Comparison of ENCODE assay signal across 19 mouse cellular contexts in the genomic region with DNA sequence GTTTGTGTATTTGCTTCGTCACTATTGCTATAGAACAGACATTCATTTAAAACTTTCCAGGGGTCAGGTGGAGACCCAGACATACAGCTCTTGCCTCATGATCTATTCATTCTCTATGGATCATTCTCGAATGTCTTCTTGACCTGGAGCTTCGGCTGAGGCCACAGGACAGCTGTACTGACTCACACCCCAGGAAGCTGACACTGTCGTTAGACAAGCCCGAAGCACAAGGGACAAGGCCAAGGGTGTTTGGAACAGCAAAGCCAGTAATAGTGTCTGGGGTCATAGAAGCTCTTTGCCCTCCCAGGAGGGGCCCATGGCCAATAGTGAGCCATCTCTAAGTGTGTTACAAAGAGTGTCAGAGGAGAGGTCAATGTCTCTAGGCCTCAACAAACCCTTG.
"Had no signal": no experiment of that assay in that cellular context is flagged by ENCODE, and none has a peak within 500 bp of the region (broad histone marks: within the 10 kb centered on the region; RNA-seq: fewer than 3 reads in every experiment).

No protein-coding gene starts in this region.

- H3K4me2 ChIP-seq: lung, embryonic 15.5 days; midbrain, embryonic 12.5 days; neural tube, embryonic 13.5 days; neural tube, embryonic 15.5 days had no signal

- H3K4me1 ChIP-seq: lung, embryonic 15.5 days; midbrain, embryonic 12.5 days; neural tube, embryonic 13.5 days; neural tube, embryonic 15.5 days had no signal

- ATAC-seq: midbrain, embryonic 16.5 days had no signal

- H3K9ac ChIP-seq: liver, embryonic 14.5 days; lung, embryonic 15.5 days; midbrain, embryonic 12.5 days; neural tube, embryonic 13.5 days; neural tube, embryonic 15.5 days had no signal

- H3K9me3 ChIP-seq: lung, embryonic 15.5 days; midbrain, embryonic 10.5 days; midbrain, embryonic 12.5 days; neural tube, embryonic 13.5 days; neural tube, embryonic 15.5 days had no signal

- H3K4me3 ChIP-seq: lung, embryonic 15.5 days; midbrain, embryonic 10.5 days; midbrain, embryonic 12.5 days; neural tube, embryonic 13.5 days; neural tube, embryonic 15.5 days had no signal

- DNase-seq: lung, adult 18-20 months; lung, postnatal 10 days; lung, postnatal 4 days; midbrain, embryonic 14.5 days; retina, postnatal 1 day; right cerebral cortex, adult 18-20 months; right cerebral cortex, postnatal 25 days; right cerebral cortex, postnatal 4 days; spleen, adult 18-20 months; thymus, adult 18-20 months; thymus, postnatal 14 days; thymus, postnatal 36 days had no signal

- H3K27me3 ChIP-seq: lung, embryonic 15.5 days; midbrain, embryonic 12.5 days; neural tube, embryonic 13.5 days; neural tube, embryonic 15.5 days had no signal

- H3K27ac ChIP-seq: liver, embryonic 14.5 days; lung, embryonic 15.5 days; midbrain, embryonic 10.5 days; midbrain, embryonic 12.5 days; neural tube, embryonic 13.5 days; neural tube, embryonic 15.5 days had no signal

- H3K36me3 ChIP-seq: lung, embryonic 15.5 days; midbrain, embryonic 10.5 days; midbrain, embryonic 12.5 days; neural tube, embryonic 13.5 days; neural tube, embryonic 15.5 days had no signal
